Mouse (Mus musculus): ENCODE results near the gene Ttll7.

DNA sequence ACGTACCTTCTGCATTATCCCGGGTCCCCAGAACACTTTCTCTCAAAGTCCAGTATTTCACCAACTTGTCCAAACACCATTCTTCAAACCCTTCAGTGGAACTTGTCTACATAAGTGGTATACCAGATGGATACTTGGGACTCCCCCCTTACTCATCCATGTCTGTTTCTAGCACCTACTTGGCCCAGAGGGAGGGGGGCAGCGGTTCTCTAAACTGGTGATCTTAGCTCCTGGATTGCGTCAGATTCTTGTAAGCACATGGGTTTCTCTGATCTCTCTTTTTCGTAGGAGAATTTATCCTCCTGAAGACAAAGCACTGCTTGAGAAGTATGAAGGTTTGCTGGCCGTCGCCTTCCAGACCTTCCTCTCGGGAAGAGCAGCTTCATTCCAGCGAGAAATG lies 79.0 kb downstream of the Ttll7 start:
- TF ChIP-seq GATA1 (IDR thresholded peaks at IDR 0.05; ENCODE audit: low read length) (no peak), TAL1 (IDR thresholded peaks at IDR 0.05; ENCODE audit: low read length) (no peak)

Data from erythroblast, embryonic 14.5 days (primary cell).